29 mouse cellular contexts compared by ENCODE assay signal in the genomic region with DNA sequence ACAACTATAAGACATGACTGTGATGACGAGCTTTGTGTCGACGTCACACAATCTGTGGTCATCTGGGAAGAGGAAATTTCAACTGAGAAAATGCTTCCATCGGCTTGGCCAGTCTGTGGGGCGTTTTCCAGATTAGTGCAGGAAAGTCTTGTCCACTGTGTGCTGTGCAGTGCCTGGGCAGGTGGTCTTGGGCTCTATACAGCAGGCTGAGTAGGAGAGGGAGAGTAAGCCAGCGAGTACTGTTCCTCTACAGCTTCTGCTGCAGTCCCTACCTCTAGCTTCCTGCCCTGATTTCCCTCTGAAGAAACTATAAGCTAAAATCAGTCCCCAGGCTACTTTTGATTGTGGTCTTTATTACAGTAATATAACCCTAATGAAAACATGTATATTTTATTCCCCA.
A peak's percentile ranks its signal among the peaks of the same experiment; 100 is the strongest.
DNase-seq lines count a peak whose midpoint lies in the region; ATAC-seq lines count a peak whose summit lies in the region.
"Had no signal": no experiment of that assay in that cellular context is flagged by ENCODE, and none has a peak within 500 bp of the region (broad histone marks: within the 10 kb centered on the region; RNA-seq: fewer than 3 reads in every experiment).

No protein-coding gene starts in this region.

- H3K4me2 ChIP-seq in midbrain, embryonic 13.5 days (replicated peaks) = no peak overlapping the region
- no peak overlapping the region for H3K4me2 ChIP-seq in midbrain, embryonic 11.5 days
- H3K4me2 ChIP-seq in neural tube, embryonic 14.5 days (ENCODE audit: low read depth, low read length) = no peak overlapping the region
- H3K4me2 ChIP-seq: embryonic facial prominence, embryonic 13.5 days; forebrain, embryonic 13.5 days; heart, embryonic 13.5 days; hindbrain, embryonic 14.5 days had no signal

- WGBS in midbrain, embryonic 13.5 days = 79% methylated on average over 6 of the region's 6 CpGs
- 81% methylated on average over 6 of the region's 6 CpGs for WGBS in midbrain, embryonic 11.5 days
- 86% methylated on average over 6 of the region's 6 CpGs for WGBS in neural tube, embryonic 14.5 days

- peaks cover 3% of the 10 kb centered on the region; the same call in 1 of the 2 replicates for H3K4me1 ChIP-seq in midbrain, embryonic 13.5 days (replicated peaks)
- no peaks in the 10 kb centered on the region for H3K4me1 ChIP-seq in midbrain, embryonic 11.5 days (ENCODE audit: control insufficient read depth, insufficient read depth, low read length)
- no peaks in the 10 kb centered on the region for H3K4me1 ChIP-seq in neural tube, embryonic 14.5 days (ENCODE audit: control insufficient read depth, insufficient read depth, low read length)
- H3K4me1 ChIP-seq: embryonic facial prominence, embryonic 10.5 days; embryonic facial prominence, embryonic 13.5 days; heart, embryonic 10.5 days; heart, embryonic 13.5 days had no signal

- H3K9ac ChIP-seq in midbrain, embryonic 13.5 days (replicated peaks) = no peak overlapping the region
- no peak overlapping the region for H3K9ac ChIP-seq in midbrain, embryonic 11.5 days (ENCODE audit: low read length)
- no peak overlapping the region for H3K9ac ChIP-seq in neural tube, embryonic 14.5 days (replicated peaks; ENCODE audit: low read depth, low read length)
- H3K9ac ChIP-seq: embryonic facial prominence, embryonic 13.5 days; forebrain, embryonic 13.5 days; heart, embryonic 13.5 days; hindbrain, embryonic 14.5 days had no signal

- H3K27ac ChIP-seq in midbrain, embryonic 13.5 days = no peak overlapping the region
- H3K27ac ChIP-seq in midbrain, embryonic 11.5 days (ENCODE audit: low read depth, low read length) = no peak overlapping the region
- H3K27ac ChIP-seq in neural tube, embryonic 14.5 days (ENCODE audit: low read depth, low read length) = no peak overlapping the region
- H3K27ac ChIP-seq: embryonic facial prominence, embryonic 10.5 days; embryonic facial prominence, embryonic 13.5 days; forebrain, embryonic 13.5 days; heart, embryonic 10.5 days; heart, embryonic 13.5 days; hindbrain, embryonic 14.5 days; hindbrain, postnatal 0 days had no signal

- no peak overlapping the region for H3K4me3 ChIP-seq in midbrain, embryonic 13.5 days (replicated peaks)
- H3K4me3 ChIP-seq in midbrain, embryonic 11.5 days (ENCODE audit: low read depth, low read length) = no peak overlapping the region
- no peak overlapping the region for H3K4me3 ChIP-seq in neural tube, embryonic 14.5 days (ENCODE audit: low read depth, low read length)
- H3K4me3 ChIP-seq: embryonic facial prominence, embryonic 10.5 days; embryonic facial prominence, embryonic 13.5 days; erythroblast, embryonic 14.5 days; forebrain, embryonic 13.5 days; heart, embryonic 10.5 days; heart, embryonic 13.5 days had no signal

- no peaks in the 10 kb centered on the region for H3K27me3 ChIP-seq in midbrain, embryonic 13.5 days
- H3K27me3 ChIP-seq in midbrain, embryonic 11.5 days (ENCODE audit: control insufficient read depth, insufficient read depth, low read length) = no peaks in the 10 kb centered on the region
- no peaks in the 10 kb centered on the region for H3K27me3 ChIP-seq in neural tube, embryonic 14.5 days (ENCODE audit: control insufficient read depth, insufficient read depth, low read length)
- H3K27me3 ChIP-seq: embryonic facial prominence, embryonic 13.5 days; forebrain, embryonic 13.5 days; heart, embryonic 13.5 days had no signal

- H3K9me3 ChIP-seq in midbrain, embryonic 13.5 days = no peaks in the 10 kb centered on the region
- H3K9me3 ChIP-seq in midbrain, embryonic 11.5 days (ENCODE audit: control insufficient read depth, low read length) = no peaks in the 10 kb centered on the region
- H3K9me3 ChIP-seq in neural tube, embryonic 14.5 days (ENCODE audit: control insufficient read depth, low read length) = no peaks in the 10 kb centered on the region
- H3K9me3 ChIP-seq: embryonic facial prominence, embryonic 10.5 days; embryonic facial prominence, embryonic 13.5 days; forebrain, embryonic 13.5 days; heart, embryonic 10.5 days; heart, embryonic 13.5 days had no signal

- H3K36me3 ChIP-seq in midbrain, embryonic 13.5 days = no peaks in the 10 kb centered on the region
- no peaks in the 10 kb centered on the region for H3K36me3 ChIP-seq in midbrain, embryonic 11.5 days (ENCODE audit: control insufficient read depth, insufficient read depth, low read length)
- H3K36me3 ChIP-seq in neural tube, embryonic 14.5 days (ENCODE audit: control insufficient read depth, insufficient read depth, low read length) = no peaks in the 10 kb centered on the region
- H3K36me3 ChIP-seq: embryonic facial prominence, embryonic 10.5 days; embryonic facial prominence, embryonic 13.5 days; heart, embryonic 10.5 days; heart, embryonic 13.5 days had no signal

- ATAC-seq in midbrain, embryonic 13.5 days = peak; percentile 48; the same call in 1 of the 2 replicates
- no peak for ATAC-seq in midbrain, embryonic 11.5 days (ENCODE audit: low FRiP score)
- peak; percentile 28; the same call in 1 of the 2 replicates for ATAC-seq in neural tube, embryonic 14.5 days (ENCODE audit: low read depth)
- ATAC-seq: forebrain, embryonic 13.5 days; forebrain, embryonic 16.5 days; hindbrain, postnatal 0 days; inflammation-experienced regulatory T-cells, adult 6 months; Patski had no signal

- DNase-seq in midbrain, embryonic 11.5 days (ENCODE audit: low spot score, missing footprints) = no peak
- DNase-seq in neural tube, embryonic 10.5 days (ENCODE audit: extremely low spot score, low spot score) = no peak
- DNase-seq in brain, adult 2 months (ENCODE audit: low read depth, low spot score) = peak; percentile 24
- no peak for DNase-seq in heart, adult 8-10 months (ENCODE audit: low spot score)
- no peak for DNase-seq in spleen, adult 12 weeks (ENCODE audit: low spot score)
- DNase-seq: adrenal gland, postnatal 10 days; adrenal gland, postnatal 36 days; cerebellum, adult 11 months; cerebellum, adult 8-10 months; cerebellum, postnatal 10 days; cerebellum, postnatal 36 days; embryo, embryonic 11 days; gastrocnemius, postnatal 25 days; heart, adult 18-20 months; heart, postnatal 14 days; heart, postnatal 4 days had no signal
